Mouse (Mus musculus) testis, adult 2 months (tissue): Measurements from ENCODE around the gene Map3k19. TPM values are rescaled to one million over a fixed set of nuclear protein-coding genes. Genes with fewer than 3 reads are reported as not detected.

Experiments
- H3K27ac ChIP-seq: fragments of 200-500 bp; 2 replicates; pipeline ENCODE4 v1.5.1; 2012; ENCODE audit warnings: low read depth, low read length; ENCODE audit not compliant: control insufficient read depth, insufficient read depth
- H3K27me3 ChIP-seq: fragments of 200-500 bp; 2 replicates; pipeline ENCODE4 v1.6.1; 2012; ENCODE audit warnings: mild to moderate bottlenecking, low read length, moderate library complexity; ENCODE audit not compliant: control insufficient read depth, insufficient read depth
- H3K36me3 ChIP-seq: fragments of 200-500 bp; 2 replicates; pipeline ENCODE4 v1.6.1; 2012; ENCODE audit warnings: mild to moderate bottlenecking, low read length; ENCODE audit not compliant: control insufficient read depth, insufficient read depth
- H3K4me1 ChIP-seq: fragments of 200-500 bp; 2 replicates; pipeline ENCODE4 v1.6.1; 2012; ENCODE audit warnings: low read length; ENCODE audit not compliant: control insufficient read depth, insufficient read depth
- H3K4me3 ChIP-seq: fragments of 200-500 bp; 2 replicates; pipeline ENCODE4 v1.5.1; 2012; ENCODE audit warnings: low read depth, mild to moderate bottlenecking, low read length, moderate library complexity, mixed read lengths; ENCODE audit not compliant: control insufficient read depth
- CTCF ChIP-seq: fragments of 200-500 bp; IDR thresholded peaks from 2 replicates; pipeline ENCODE4 v1.5.1; 2012; ENCODE audit warnings: low read depth, mild to moderate bottlenecking, inconsistent platforms, low read length, moderate library complexity; ENCODE audit not compliant: control insufficient read depth, insufficient read depth, insufficient replicate concordance
- POLR2A ChIP-seq: fragments of 200-500 bp; IDR thresholded peaks from 2 replicates; pipeline ENCODE4 v1.6.1; 2012; ENCODE audit warnings: low read depth, mild to moderate bottlenecking, inconsistent platforms, low read length, moderate library complexity; ENCODE audit not compliant: control insufficient read depth
- polyA plus RNA-seq: library from polyadenylated mRNA; depleted of rRNA; stranded (reverse); fragments of >200 nt; gene quantifications from 2 replicates; pipeline ENCODE4 v1.2.3, GENCODE M21; 2012; rRNA removed

Gene Map3k19
- polyA plus RNA-seq, 1 experiment, result 0.02 TPM

- no peaks in the 10 kb centered on the region for H3K4me1 ChIP-seq
- H3K27me3 ChIP-seq, result no peaks in the 10 kb centered on the region
- TF ChIP-seq POLR2A, result no peak
- no peak for TF ChIP-seq CTCF
- no peak overlapping the region for H3K4me3 ChIP-seq
- H3K27ac ChIP-seq, result no peak overlapping the region
- no peaks in the 10 kb centered on the region for H3K36me3 ChIP-seq
Observed at GRCm38 (mm10) chr1:127765468-127765867, 89.4 kb downstream of the Map3k19 start.

Other genes with a start within 250 kb of the Map3k19 start
- gene Tmem163, start 175.5 kb downstream of the Map3k19 start, polyA plus RNA-seq, result 0.22 and 0.30 TPM in 2 replicates
- gene Acmsd, start 125.6 kb downstream of the Map3k19 start, polyA plus RNA-seq, result not detected in 2 replicates
- gene Ccnt2, start 80.9 kb downstream of the Map3k19 start, polyA plus RNA-seq, result 9.4 and 10.9 TPM in 2 replicates
- gene Rab3gap1, start 13.7 kb upstream of the Map3k19 start, polyA plus RNA-seq, result 7.7 and 8.1 TPM in 2 replicates
- 6.4 and 7.7 TPM in 2 replicates for gene Zranb3, start 248.0 kb upstream of the Map3k19 start, polyA plus RNA-seq
- gene R3hdm1, start 248.3 kb upstream of the Map3k19 start, polyA plus RNA-seq, result 173 and 212 TPM in 2 replicates